Mouse (Mus musculus): ENCODE measurements at regions not wholly inside any gene's neighbourhood (a gene's known extent, or its start where the extent isn't known, plus 50 kb on each side); places are given as distances from the start of the nearest gene placed in this dataset.

DNA sequence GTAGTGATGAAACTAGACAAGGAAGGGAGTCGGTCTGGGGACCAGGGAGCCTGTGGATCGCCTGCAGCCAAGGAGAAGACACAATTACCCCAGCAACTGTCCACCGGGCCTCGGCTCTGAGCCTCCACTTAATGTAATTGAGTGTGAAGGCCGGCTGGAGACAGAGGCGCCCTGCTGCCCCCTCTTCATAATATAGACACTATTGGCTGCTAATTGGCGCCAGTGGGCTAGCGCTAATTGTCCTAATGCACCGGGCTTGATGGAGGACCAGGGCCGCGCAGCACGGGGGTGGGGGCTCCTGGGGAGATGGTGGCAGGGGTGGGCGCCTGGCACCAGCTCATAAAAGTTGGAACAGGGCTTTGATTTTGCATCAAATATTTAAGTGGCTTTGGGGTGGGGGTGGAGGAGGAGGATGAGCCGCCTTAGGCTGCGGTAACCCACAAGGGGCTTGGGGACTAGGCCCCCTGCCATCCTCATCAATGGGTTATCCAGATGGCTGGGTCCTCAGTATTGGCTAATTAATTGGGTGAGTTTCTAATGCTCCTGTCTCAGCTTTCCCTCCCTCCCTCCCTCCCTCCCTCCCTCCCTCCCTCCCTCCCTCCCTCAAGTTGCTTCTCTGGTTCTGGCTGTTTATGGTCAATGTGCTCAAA is 455.3 kb downstream of the Med13l start:
- 25% methylated on average over 15 of the region's 15 CpGs for WGBS
- Histone ChIP-seq H3K4me3 (no peak overlapping the region), H3K4me2 (no peak overlapping the region), H3K36me3 (no peaks in the 10 kb centered on the region), H3K27me3 (replicated peaks) (peaks cover 26% of the 10 kb centered on the region), H3K9me3 (replicated peaks) (peaks cover 11% of the 10 kb centered on the region), H3K27ac (ENCODE audit: poor library complexity, severe bottlenecking) (no peak overlapping the region), H3K4me1 (replicated peaks) (no peaks in the 10 kb centered on the region), H3K9ac (no peak overlapping the region)
- ATAC-seq (ENCODE audit: insufficient number of reproducible peaks, low FRiP score): no peak

GRCm38 (mm10) chr5:119016420-119016819 is 455.9 kb downstream of the Med13l start:
- ATAC-seq (ENCODE audit: insufficient number of reproducible peaks, low FRiP score): no peak
- H3K36me3 ChIP-seq: no peaks in the 10 kb centered on the region
- no peak overlapping the region for H3K4me2 ChIP-seq
- no peaks in the 10 kb centered on the region for H3K4me1 ChIP-seq (replicated peaks)
- peaks cover 11% of the 10 kb centered on the region for H3K9me3 ChIP-seq (replicated peaks)
- no peak overlapping the region for H3K27ac ChIP-seq (ENCODE audit: poor library complexity, severe bottlenecking)
- peaks cover 32% of the 10 kb centered on the region for H3K27me3 ChIP-seq (replicated peaks)
- WGBS: 44% methylated on average over 4 of the region's 4 CpGs
- H3K9ac ChIP-seq: no peak overlapping the region
- no peak overlapping the region for H3K4me3 ChIP-seq

GRCm38 (mm10) chr5:119023947-119024346 is 463.5 kb downstream of the Med13l start:
- Histone ChIP-seq H3K36me3 (no peaks in the 10 kb centered on the region), H3K9ac (no peak overlapping the region), H3K27ac (ENCODE audit: poor library complexity, severe bottlenecking) (no peak overlapping the region), H3K4me2 (no peak overlapping the region), H3K27me3 (replicated peaks) (peaks cover 27% of the 10 kb centered on the region), H3K4me1 (replicated peaks) (no peaks in the 10 kb centered on the region), H3K9me3 (replicated peaks) (0 out of 2 replicates have a peak, but pooled peaks cover 3% of the 10 kb centered on the region), H3K4me3 (no peak overlapping the region)
- ATAC-seq (ENCODE audit: insufficient number of reproducible peaks, low FRiP score): no peak
- WGBS: 76% methylated on average over 8 of the region's 8 CpGs

GRCm38 (mm10) chr5:119032051-119032450 is 471.6 kb downstream of the Med13l start:
- H3K27ac ChIP-seq (ENCODE audit: poor library complexity, severe bottlenecking): no peak overlapping the region
- H3K4me3 ChIP-seq: no peak overlapping the region
- 73% methylated on average over 5 of the region's 5 CpGs for WGBS
- H3K9ac ChIP-seq: no peak overlapping the region
- 0 out of 2 replicates have a peak, but pooled peaks cover 5% of the 10 kb centered on the region for H3K27me3 ChIP-seq (replicated peaks)
- H3K4me2 ChIP-seq: no peak overlapping the region
- no peak for ATAC-seq (ENCODE audit: insufficient number of reproducible peaks, low FRiP score)
- H3K36me3 ChIP-seq: no peaks in the 10 kb centered on the region
- no peaks in the 10 kb centered on the region for H3K9me3 ChIP-seq (replicated peaks)
- H3K4me1 ChIP-seq (replicated peaks): no peaks in the 10 kb centered on the region

GRCm38 (mm10) chr5:119044548-119044947 is 484.1 kb downstream of the Med13l start:
- Histone ChIP-seq H3K9ac (no peak overlapping the region), H3K4me1 (replicated peaks) (no peaks in the 10 kb centered on the region), H3K9me3 (replicated peaks) (0 out of 2 replicates have a peak, but pooled peaks cover 3% of the 10 kb centered on the region), H3K27ac (ENCODE audit: poor library complexity, severe bottlenecking) (no peak overlapping the region), H3K4me3 (no peak overlapping the region), H3K27me3 (replicated peaks) (no peaks in the 10 kb centered on the region), H3K36me3 (no peaks in the 10 kb centered on the region), H3K4me2 (no peak overlapping the region)
- WGBS: 68% methylated on average over 10 of the region's 10 CpGs
- no peak for ATAC-seq (ENCODE audit: insufficient number of reproducible peaks, low FRiP score)

DNA sequence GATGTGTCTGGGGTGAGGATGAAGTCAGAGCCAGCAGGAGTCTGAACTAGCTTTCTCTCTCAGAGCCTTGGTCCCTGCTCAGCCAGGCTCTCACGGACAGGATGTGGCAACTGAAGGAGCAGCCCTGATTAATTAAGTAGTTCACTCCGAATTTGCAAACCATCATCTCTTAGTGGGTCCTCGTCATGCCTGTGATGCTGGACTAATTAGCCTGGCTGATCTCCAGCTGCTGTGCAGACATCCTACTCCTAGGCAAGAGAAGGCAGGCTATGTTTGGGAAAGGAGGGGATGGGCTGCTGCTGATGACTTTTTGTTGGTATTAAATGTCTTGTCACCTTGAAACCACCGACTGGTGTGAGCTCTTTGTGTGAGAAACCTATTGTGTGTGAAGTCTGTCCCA is 487.1 kb downstream of the Med13l start:
- Histone ChIP-seq H3K9me3 (replicated peaks) (0 out of 2 replicates have a peak, but pooled peaks cover under 1% of the 10 kb centered on the region), H3K36me3 (no peaks in the 10 kb centered on the region), H3K27ac (ENCODE audit: poor library complexity, severe bottlenecking) (no peak overlapping the region), H3K27me3 (replicated peaks) (no peaks in the 10 kb centered on the region), H3K4me2 (no peak overlapping the region), H3K4me1 (replicated peaks) (no peaks in the 10 kb centered on the region), H3K4me3 (no peak overlapping the region), H3K9ac (no peak overlapping the region)
- WGBS: 41% methylated on average over 4 of the region's 4 CpGs
- ATAC-seq (ENCODE audit: insufficient number of reproducible peaks, low FRiP score): no peak

- ATAC-seq (ENCODE audit: insufficient number of reproducible peaks, low FRiP score): no peak
- H3K4me1 ChIP-seq (replicated peaks): peaks cover 5% of the 10 kb centered on the region
- H3K27me3 ChIP-seq (replicated peaks): peaks cover 14% of the 10 kb centered on the region; the same call in 1 of the 2 replicates
- no peak overlapping the region for H3K4me3 ChIP-seq
- H3K36me3 ChIP-seq: no peaks in the 10 kb centered on the region
- no peak overlapping the region for H3K27ac ChIP-seq (ENCODE audit: poor library complexity, severe bottlenecking)
- no peak overlapping the region for H3K9ac ChIP-seq
- H3K4me2 ChIP-seq: no peak overlapping the region
- 26% methylated on average over 11 of the region's 11 CpGs for WGBS
- no peaks in the 10 kb centered on the region for H3K9me3 ChIP-seq (replicated peaks)
Measured at GRCm38 (mm10) chr5:119052354-119052996, 492.0 kb downstream of the Med13l start.

DNA sequence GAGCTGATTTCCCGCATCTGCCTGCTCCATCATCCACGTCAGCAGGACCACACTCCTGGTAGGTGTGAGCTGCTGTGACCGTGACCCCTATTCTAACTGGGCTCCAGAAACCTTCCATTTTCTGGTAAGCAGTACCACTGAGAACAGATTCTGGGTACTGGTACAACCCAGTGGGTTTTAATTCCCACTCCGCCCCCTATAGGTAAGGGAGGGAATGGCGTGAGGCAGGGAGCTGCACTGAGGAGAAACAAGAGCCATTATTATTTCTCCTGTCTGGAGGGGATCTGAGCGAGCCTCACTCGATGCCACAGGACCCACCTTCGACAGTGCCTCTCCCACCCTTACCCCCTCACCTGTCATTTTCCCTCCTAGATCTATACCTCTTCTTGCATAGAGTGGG is 493.3 kb downstream of the Med13l start:
- 68% methylated on average over 8 of the region's 8 CpGs for WGBS
- no peaks in the 10 kb centered on the region for H3K9me3 ChIP-seq (replicated peaks)
- ATAC-seq (ENCODE audit: insufficient number of reproducible peaks, low FRiP score): no peak
- H3K27ac ChIP-seq (ENCODE audit: poor library complexity, severe bottlenecking): no peak overlapping the region
- no peak overlapping the region for H3K4me3 ChIP-seq
- H3K9ac ChIP-seq: no peak overlapping the region
- H3K4me2 ChIP-seq: no peak overlapping the region
- no peaks in the 10 kb centered on the region for H3K36me3 ChIP-seq
- peaks cover 6% of the 10 kb centered on the region for H3K4me1 ChIP-seq (replicated peaks)
- peaks cover 14% of the 10 kb centered on the region; the same call in 1 of the 2 replicates for H3K27me3 ChIP-seq (replicated peaks)

DNA sequence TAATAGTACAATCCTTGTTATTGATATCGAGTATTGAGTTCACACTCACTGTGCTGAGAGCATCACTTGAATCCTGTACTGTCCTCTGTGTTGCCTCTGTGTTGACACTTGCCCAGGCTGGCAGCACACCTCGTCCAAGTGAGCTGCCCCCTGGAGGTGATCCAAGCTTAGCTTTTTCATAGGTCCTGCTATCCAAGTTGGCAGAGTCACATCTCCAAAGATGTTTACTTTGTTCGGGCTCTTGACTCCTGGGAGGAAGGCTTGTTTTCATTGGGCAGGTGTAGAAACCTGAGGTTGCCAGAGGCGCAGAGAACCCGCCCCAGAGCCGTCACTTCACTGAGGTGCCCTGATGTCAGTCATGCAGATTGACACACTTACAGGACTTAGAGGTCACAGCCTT is 493.9 kb downstream of the Med13l start:
- 52% methylated on average over 6 of the region's 6 CpGs for WGBS
- peaks cover 14% of the 10 kb centered on the region; the same call in 1 of the 2 replicates for H3K27me3 ChIP-seq (replicated peaks)
- H3K9ac ChIP-seq: no peak overlapping the region
- peaks cover 9% of the 10 kb centered on the region for H3K4me1 ChIP-seq (replicated peaks)
- H3K4me3 ChIP-seq: no peak overlapping the region
- no peaks in the 10 kb centered on the region for H3K36me3 ChIP-seq
- no peak overlapping the region for H3K4me2 ChIP-seq
- no peaks in the 10 kb centered on the region for H3K9me3 ChIP-seq (replicated peaks)
- ATAC-seq (ENCODE audit: insufficient number of reproducible peaks, low FRiP score): no peak
- no peak overlapping the region for H3K27ac ChIP-seq (ENCODE audit: poor library complexity, severe bottlenecking)

DNA sequence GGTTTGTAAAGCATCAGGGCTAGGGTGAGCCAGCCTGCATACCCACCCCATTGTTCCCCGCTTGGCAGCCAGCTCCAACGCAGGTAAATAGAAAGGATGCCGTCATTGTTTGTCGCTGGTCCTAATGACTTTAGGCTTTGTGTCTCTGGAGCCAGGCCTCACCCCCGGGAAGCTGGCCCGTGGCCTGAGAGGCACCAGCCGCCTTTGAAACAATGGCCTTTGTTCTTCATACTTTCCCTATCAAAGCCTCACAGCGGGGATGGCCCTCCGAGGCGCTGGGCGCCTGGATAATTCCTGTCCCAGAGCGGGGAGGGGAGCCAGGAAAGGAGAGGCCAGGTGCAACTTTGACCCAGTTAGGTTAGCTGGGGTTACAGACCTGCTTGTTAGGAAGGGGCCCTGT is 495.0 kb downstream of the Med13l start:
- no peak overlapping the region for H3K27ac ChIP-seq (ENCODE audit: poor library complexity, severe bottlenecking)

GRCm38 (mm10) chr5:119057813-119058212 is 497.3 kb downstream of the Med13l start:
- 78% methylated on average over 4 of the region's 4 CpGs for WGBS
- Histone ChIP-seq H3K9ac (no peak overlapping the region), H3K4me2 (no peak overlapping the region), H3K36me3 (no peaks in the 10 kb centered on the region), H3K4me1 (replicated peaks) (peaks cover 9% of the 10 kb centered on the region), H3K9me3 (replicated peaks) (no peaks in the 10 kb centered on the region), H3K4me3 (no peak overlapping the region), H3K27ac (ENCODE audit: poor library complexity, severe bottlenecking) (no peak overlapping the region), H3K27me3 (replicated peaks) (peaks cover 14% of the 10 kb centered on the region; the same call in 1 of the 2 replicates)
- ATAC-seq (ENCODE audit: insufficient number of reproducible peaks, low FRiP score): no peak

More for the DNA sequence above, 495.0 kb downstream of the Med13l start:
- H3K4me1 ChIP-seq (replicated peaks): peaks cover 9% of the 10 kb centered on the region
- H3K36me3 ChIP-seq: no peaks in the 10 kb centered on the region
- WGBS: 8% methylated on average over 12 of the region's 12 CpGs
- H3K9ac ChIP-seq: no peak overlapping the region
- peaks cover 14% of the 10 kb centered on the region; the same call in 1 of the 2 replicates for H3K27me3 ChIP-seq (replicated peaks)
- ATAC-seq (ENCODE audit: insufficient number of reproducible peaks, low FRiP score): 0 out of 2 replicates have a peak, but pooled peaks have one; percentile 7
- peak overlapping the region; percentile 13; the same call in 1 of the 2 replicates for H3K4me2 ChIP-seq
- no peak overlapping the region for H3K4me3 ChIP-seq
- H3K9me3 ChIP-seq (replicated peaks): no peaks in the 10 kb centered on the region
